ENCODE assay signal across 8 mouse cellular contexts in genomic region chr10:67912337-67912776, GRCm38 (mm10). TPM values are rescaled to one million over a fixed set of nuclear protein-coding genes. Genes with fewer than 3 reads are reported as not detected.
DNase-seq lines count a peak whose midpoint lies in the region; ATAC-seq and TF ChIP-seq lines count a peak whose summit lies in the region.

Gene Zfp365 (minus strand): TSS chr10:67912662.

- 0 out of 2 replicates have a peak, but pooled peaks cover 2% of the 10 kb centered on the region for H3K27me3 ChIP-seq in hindbrain, embryonic 15.5 days

- peak; percentile 96 for ATAC-seq in hindbrain, embryonic 15.5 days (ENCODE audit: low FRiP score, low read depth)

- 0 out of 2 replicates have a peak within 1 kb of the TSS, but pooled peaks have one; percentile 31 for H3K27ac ChIP-seq in gastrocnemius, adult 2 months
- H3K27ac ChIP-seq in hindbrain, embryonic 15.5 days (replicated peaks) = peak within 1 kb of the TSS; percentile 74

- under 1% methylated on average over 42 of the region's 43 CpGs for WGBS in hindbrain, embryonic 15.5 days

- H3K36me3 ChIP-seq in hindbrain, embryonic 15.5 days = no peaks in the 10 kb centered on the region

- DNase-seq in ZHBTc4 (ENCODE audit: low read depth, low spot score) = peak; percentile 88
- peak; percentile 67 to 84 for DNase-seq in cerebellum, postnatal 4 days (ENCODE audit: low spot score in 2 of 2)
- peak; percentile 70 for DNase-seq in gastrocnemius, adult 2 months
- peak; percentile 80 for DNase-seq in left cerebral cortex, adult 11 months (ENCODE audit: low spot score)
- DNase-seq in lung, postnatal 25 days (ENCODE audit: low spot score) = peak; percentile 25
- DNase-seq in retina, postnatal 1 day = peak; percentile 92
- no peak for DNase-seq in c-Kit-positive CD71-positive TER-119-positive erythroid progenitor cells, embryonic 14.5 days (ENCODE audit: low spot score)

- no peak for TF ChIP-seq CTCF in gastrocnemius, adult 2 months (IDR thresholded peaks at IDR 0.05)

- peak within 1 kb of the TSS; percentile 93 for H3K4me2 ChIP-seq in hindbrain, embryonic 15.5 days

- intact Hi-C loops in gastrocnemius, adult 2 months (cut with DNase I) = no loop called here

- peaks cover 8% of the 10 kb centered on the region for H3K4me1 ChIP-seq in hindbrain, embryonic 15.5 days (replicated peaks)

- H3K9ac ChIP-seq in hindbrain, embryonic 15.5 days = peak within 1 kb of the TSS; percentile 73

- H3K4me3 ChIP-seq in gastrocnemius, adult 2 months = peak within 1 kb of the TSS; percentile 73
- peak within 1 kb of the TSS; percentile 83 for H3K4me3 ChIP-seq in hindbrain, embryonic 15.5 days

- H3K9me3 ChIP-seq in hindbrain, embryonic 15.5 days = no peaks in the 10 kb centered on the region

RNA-seq across cellular contexts. Expression of gene Zfp365, which starts in this region (rescaled TPM):
- total RNA-seq in gastrocnemius, adult 2 months (2021) = under 1 TPM; 0.15 to 0.36 TPM
- polyA plus RNA-seq in hindbrain, embryonic 15.5 days (2015; fragmentation: Nextera tagmentation; extraction: Ambion mirVana) = 6.0 and 6.1 TPM in 2 replicates

Comparison
In these comparisons a context has a peak if more than half of its experiments do, and no peak if none do; other contexts are left out.
1. Peak in DNase-seq, H3K4me3 ChIP-seq and H3K27ac ChIP-seq in gastrocnemius, adult 2 months; RNA of the gene not detected or under 1 TPM.